Mouse (Mus musculus): ENCODE data around the gene Psmc3.
"Not testable (repeated sequence)": the region's sequence is repeated elsewhere in the genome, so short reads cannot be mapped to it uniquely, and the experiment has no call there.

Psmc3 gene

GRCm38 (mm10) chr2:91081775-91082695 lies 28.2 kb downstream of the Psmc3 start, which contains the start of gene Spi1:
Spi1 (plus strand) TSS chr2:91082390.
- DNase-seq, result no peak

- no peak for DNase-seq
Measured at GRCm38 (mm10) chr2:91082844-91083243, 29.0 kb downstream of the Psmc3 start.

- DNase-seq, result no peak
Measured at GRCm38 (mm10) chr2:91083366-91083940, 29.6 kb downstream of the Psmc3 start.

GRCm38 (mm10) chr2:91084179-91084820 lies 30.5 kb downstream of the Psmc3 start:
- DNase-seq, result no peak

GRCm38 (mm10) chr2:91085494-91086391 lies 31.9 kb downstream of the Psmc3 start:
- no peak for DNase-seq

- no peak for DNase-seq
Measured at GRCm38 (mm10) chr2:91086392-91087237, 32.8 kb downstream of the Psmc3 start.

GRCm38 (mm10) chr2:91087453-91087852 lies 33.6 kb downstream of the Psmc3 start:
- DNase-seq, result no peak

GRCm38 (mm10) chr2:91088987-91089386 lies 35.2 kb downstream of the Psmc3 start:
- no peak for DNase-seq

- DNase-seq, result no peak
Measured at GRCm38 (mm10) chr2:91090208-91090607, 36.4 kb downstream of the Psmc3 start.

GRCm38 (mm10) chr2:91090827-91091226 lies 37.0 kb downstream of the Psmc3 start:
- DNase-seq, result no peak

- no peak for DNase-seq
Measured at GRCm38 (mm10) chr2:91096524-91096923, 42.7 kb downstream of the Psmc3 start.

GRCm38 (mm10) chr2:91097015-91097414 lies 43.2 kb downstream of the Psmc3 start:
- DNase-seq, result no peak

GRCm38 (mm10) chr2:91098156-91098555 lies 44.3 kb downstream of the Psmc3 start:
- DNase-seq, result no peak

- peak; percentile 93 to 95 for DNase-seq
Measured at GRCm38 (mm10) chr2:91101124-91101740, 47.4 kb downstream of the Psmc3 start.

- no peak for DNase-seq
Measured at GRCm38 (mm10) chr2:91108156-91108555, 54.3 kb downstream of the Psmc3 start.

- no peak for DNase-seq
Measured at GRCm38 (mm10) chr2:91109241-91109640, 55.4 kb downstream of the Psmc3 start.

GRCm38 (mm10) chr2:91109807-91110385 lies 56.1 kb downstream of the Psmc3 start:
- no peak for DNase-seq

- no peak for DNase-seq
Measured at GRCm38 (mm10) chr2:91110429-91110828, 56.6 kb downstream of the Psmc3 start.

GRCm38 (mm10) chr2:91111832-91112231 lies 58.0 kb downstream of the Psmc3 start:
- DNase-seq, result not testable (repeated sequence)

- DNase-seq, result no peak
Measured at GRCm38 (mm10) chr2:91112491-91112890, 58.7 kb downstream of the Psmc3 start.

- DNase-seq, result no peak
Measured at GRCm38 (mm10) chr2:91113334-91113733, 59.5 kb downstream of the Psmc3 start.
